ENCODE assay signal across 9 mouse cellular contexts in the genomic region with DNA sequence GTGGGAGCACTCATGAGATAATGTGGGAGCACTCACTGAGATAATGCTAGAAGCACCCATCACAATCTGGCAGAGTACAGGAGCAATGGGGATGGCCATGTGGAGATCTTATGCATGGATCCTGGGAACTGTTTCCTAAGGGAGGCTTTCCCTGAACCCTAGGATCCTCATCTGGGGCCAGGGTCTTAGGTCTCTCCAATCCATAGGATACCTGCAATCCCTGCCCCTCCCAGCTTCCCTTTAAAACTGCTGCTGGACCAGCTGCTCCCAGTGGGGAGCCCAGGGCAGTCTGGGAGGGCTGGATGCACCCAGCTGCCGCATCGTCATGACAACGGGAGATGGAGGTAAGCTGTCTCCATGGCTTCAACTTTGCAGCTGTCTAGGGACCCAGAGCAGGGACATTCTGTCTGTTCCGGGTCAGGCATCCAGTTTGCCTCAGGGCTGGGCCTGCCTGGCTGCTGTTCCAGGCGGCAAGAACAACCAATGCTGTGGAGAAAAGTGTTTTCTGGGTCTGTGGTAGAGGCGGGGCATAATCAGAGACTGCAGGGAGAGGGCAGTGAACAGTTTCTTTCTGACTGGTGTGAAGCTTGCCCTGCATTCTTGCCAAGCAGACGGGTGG. TPM values are rescaled to one million over a fixed set of nuclear protein-coding genes. Genes with fewer than 3 reads are reported as not detected.
DNase-seq lines count a peak whose midpoint lies in the region; ATAC-seq and TF ChIP-seq lines count a peak whose summit lies in the region.
"Had no signal": no experiment of that assay in that cellular context is flagged by ENCODE, and none has a peak within 500 bp of the region (broad histone marks: within the 10 kb centered on the region; RNA-seq: fewer than 3 reads in every experiment).

No protein-coding gene starts in this region.

- H3K4me2 ChIP-seq in lung, embryonic 14.5 days = peak overlapping the region; percentile 82; the same call in 1 of the 2 replicates
- 0 out of 2 replicates have a peak overlapping the region, but pooled peaks have one; percentile 20 for H3K4me2 ChIP-seq in intestine, embryonic 16.5 days (ENCODE audit: low read depth, low read length)
- H3K4me2 ChIP-seq in neural tube, embryonic 12.5 days (replicated peaks) = peak overlapping the region; percentile 92

- no peaks in the 10 kb centered on the region for H3K36me3 ChIP-seq in lung, embryonic 14.5 days (ENCODE audit: insufficient read depth)
- H3K36me3 ChIP-seq in embryonic facial prominence, embryonic 10.5 days (replicated peaks) = no peaks in the 10 kb centered on the region
- no peaks in the 10 kb centered on the region for H3K36me3 ChIP-seq in intestine, embryonic 16.5 days (ENCODE audit: control insufficient read depth, insufficient read depth, low read length)
- no peaks in the 10 kb centered on the region for H3K36me3 ChIP-seq in neural tube, embryonic 12.5 days

- peaks cover 22% of the 10 kb centered on the region for H3K27me3 ChIP-seq in lung, embryonic 14.5 days (ENCODE audit: insufficient read depth, low read length)
- H3K27me3 ChIP-seq in embryonic facial prominence, embryonic 10.5 days (replicated peaks; ENCODE audit: low read depth, poor library complexity, severe bottlenecking) = peaks cover 66% of the 10 kb centered on the region
- H3K27me3 ChIP-seq in intestine, embryonic 16.5 days (replicated peaks; ENCODE audit: control insufficient read depth, insufficient read depth, low read length) = peaks cover 17% of the 10 kb centered on the region
- H3K27me3 ChIP-seq in neural tube, embryonic 12.5 days (replicated peaks) = peaks cover 17% of the 10 kb centered on the region

- no peaks in the 10 kb centered on the region for H3K9me3 ChIP-seq in lung, embryonic 14.5 days (ENCODE audit: low read depth, low read length)
- no peaks in the 10 kb centered on the region for H3K9me3 ChIP-seq in embryonic facial prominence, embryonic 10.5 days
- no peaks in the 10 kb centered on the region for H3K9me3 ChIP-seq in intestine, embryonic 16.5 days (ENCODE audit: control insufficient read depth, low read length)
- no peaks in the 10 kb centered on the region for H3K9me3 ChIP-seq in neural tube, embryonic 12.5 days

- no peak overlapping the region for H3K27ac ChIP-seq in lung, embryonic 14.5 days (ENCODE audit: low read depth)
- no peak overlapping the region for H3K27ac ChIP-seq in embryonic facial prominence, embryonic 10.5 days (replicated peaks)
- no peak overlapping the region for H3K27ac ChIP-seq in intestine, embryonic 16.5 days (ENCODE audit: low read length)
- H3K27ac ChIP-seq in neural tube, embryonic 12.5 days = peak overlapping the region; percentile 15; the same call in 1 of the 2 replicates

- peak; percentile 25 for DNase-seq in lung, embryonic 14.5 days
- DNase-seq in lung, adult 18-20 months = no peak
- peak; percentile 55 for DNase-seq in embryonic facial prominence, embryonic 10.5 days (ENCODE audit: low spot score)
- DNase-seq in spleen, postnatal 10 days (ENCODE audit: low spot score in 2 of 2) = no peak
- DNase-seq in ovary, postnatal 14 days (ENCODE audit: low spot score) = no peak
- no peak for DNase-seq in urinary bladder, postnatal 25 days (ENCODE audit: low spot score)

- H3K4me1 ChIP-seq in lung, embryonic 14.5 days (ENCODE audit: insufficient read depth) = no peaks in the 10 kb centered on the region; the same call in none of the 2 replicates
- H3K4me1 ChIP-seq in embryonic facial prominence, embryonic 10.5 days = peaks cover 40% of the 10 kb centered on the region
- peaks cover 2% of the 10 kb centered on the region; the same call in 1 of the 2 replicates for H3K4me1 ChIP-seq in intestine, embryonic 16.5 days (ENCODE audit: control insufficient read depth, insufficient read depth, low read length)
- H3K4me1 ChIP-seq in neural tube, embryonic 12.5 days = peaks cover 35% of the 10 kb centered on the region

- ATAC-seq in lung, embryonic 14.5 days (ENCODE audit: insufficient read depth) = no peak
- no peak for ATAC-seq in intestine, embryonic 16.5 days
- ATAC-seq in neural tube, embryonic 12.5 days (ENCODE audit: low FRiP score, low read depth) = peak; percentile 75

- H3K4me3 ChIP-seq in lung, embryonic 14.5 days (ENCODE audit: low read depth, low read length) = no peak overlapping the region
- no peak overlapping the region for H3K4me3 ChIP-seq in embryonic facial prominence, embryonic 10.5 days
- 0 out of 2 replicates have a peak overlapping the region, but pooled peaks have one; percentile 6 for H3K4me3 ChIP-seq in intestine, embryonic 16.5 days (ENCODE audit: low read length)
- peak overlapping the region; percentile 18 for H3K4me3 ChIP-seq in neural tube, embryonic 12.5 days
- H3K4me3 ChIP-seq: myocyte had no signal

- WGBS in lung, embryonic 14.5 days = 18% methylated on average over 7 of the region's 7 CpGs
- 10% methylated on average over 7 of the region's 7 CpGs for WGBS in embryonic facial prominence, embryonic 10.5 days
- WGBS in intestine, embryonic 16.5 days = 21% methylated on average over 7 of the region's 7 CpGs
- WGBS in neural tube, embryonic 12.5 days = 14% methylated on average over 7 of the region's 7 CpGs

- no peak for TF ChIP-seq CTCF in lung, embryonic 14.5 days (IDR thresholded peaks at IDR 0.05; ENCODE audit: low read depth)

- H3K9ac ChIP-seq in lung, embryonic 14.5 days = no peak overlapping the region
- H3K9ac ChIP-seq in intestine, embryonic 16.5 days (ENCODE audit: low read depth, low read length) = peak overlapping the region; percentile 51
- H3K9ac ChIP-seq in neural tube, embryonic 12.5 days = peak overlapping the region; percentile 22; the same call in 1 of the 2 replicates

RNA-seq across cellular contexts. Expression of gene Wscd2, which starts 2.4 kb away (rescaled TPM):
- polyA plus RNA-seq in lung, embryonic 14.5 days (2014; fragmentation: Nextera tagmentation; extraction: Ambion mirVana) = 5.9 and 6.4 TPM in 2 replicates
- polyA plus RNA-seq in embryonic facial prominence, embryonic 10.5 days (2016; fragmentation: Nextera tagmentation; extraction: Ambion mirVana) = 4.2 and 5.4 TPM in 2 replicates
- polyA plus RNA-seq in intestine, embryonic 16.5 days (2015; fragmentation: Nextera tagmentation; extraction: Ambion mirVana) = 5.6 and 5.8 TPM in 2 replicates
- polyA plus RNA-seq in neural tube, embryonic 12.5 days (2016; fragmentation: Nextera tagmentation; extraction: Ambion mirVana) = 16.5 and 19.2 TPM in 2 replicates
- polyA plus RNA-seq: myocyte had no signal

Comparison
In these comparisons a context has a peak if more than half of its experiments do, and no peak if none do; other contexts are left out.
1. DNase-seq: peak in lung, embryonic 14.5 days (single experiment) and embryonic facial prominence, embryonic 10.5 days (single experiment); none in lung, adult 18-20 months (0 of 2), spleen, postnatal 10 days (0 of 2), ovary, postnatal 14 days (single experiment) and urinary bladder, postnatal 25 days (single experiment).
2. H3K4me2 ChIP-seq: peak in every context shown above with its lines; median percentile 92 in neural tube, embryonic 12.5 days; 82 in lung, embryonic 14.5 days; 20 in intestine, embryonic 16.5 days.
3. H3K4me3 ChIP-seq: peak in intestine, embryonic 16.5 days (single experiment) and neural tube, embryonic 12.5 days (single experiment); none in lung, embryonic 14.5 days (single experiment) and embryonic facial prominence, embryonic 10.5 days (single experiment).